Mouse (Mus musculus) heart, adult 8-10 months (tissue): ENCODE measurements at regions not wholly inside any gene's neighbourhood (a gene's known extent, or its start where the extent isn't known, plus 50 kb on each side); places are given as distances from the start of the nearest gene placed in this dataset.
"Not testable (repeated sequence)": the region's sequence is repeated elsewhere in the genome, so short reads cannot be mapped to it uniquely, and the experiment has no call there.

Source experiments
- DNase-seq: peaks from one replicate; pipeline ENCODE4 v3.0.0; 2022; ENCODE audit warnings: low spot score

DNA sequence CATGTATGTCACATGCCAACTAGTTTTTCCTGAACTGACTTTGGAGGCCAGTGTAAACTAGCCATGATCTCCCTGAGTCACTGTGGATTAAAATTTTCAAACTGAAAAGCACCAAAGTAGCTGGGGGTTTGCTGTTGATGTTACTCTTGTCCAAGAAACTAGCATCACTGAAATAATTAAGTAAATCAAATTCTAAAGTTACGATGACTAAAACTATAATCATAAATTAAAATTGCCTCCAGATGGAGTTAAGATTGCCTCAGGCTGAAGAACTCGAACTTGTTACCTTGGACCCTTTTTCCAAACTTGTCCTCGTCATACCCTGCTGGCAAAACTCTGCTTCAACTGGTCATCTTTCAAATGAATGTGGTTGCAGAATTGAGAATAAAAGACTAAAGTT is 93.7 kb upstream of the Ptgfr start:
- DNase-seq = no peak

DNA sequence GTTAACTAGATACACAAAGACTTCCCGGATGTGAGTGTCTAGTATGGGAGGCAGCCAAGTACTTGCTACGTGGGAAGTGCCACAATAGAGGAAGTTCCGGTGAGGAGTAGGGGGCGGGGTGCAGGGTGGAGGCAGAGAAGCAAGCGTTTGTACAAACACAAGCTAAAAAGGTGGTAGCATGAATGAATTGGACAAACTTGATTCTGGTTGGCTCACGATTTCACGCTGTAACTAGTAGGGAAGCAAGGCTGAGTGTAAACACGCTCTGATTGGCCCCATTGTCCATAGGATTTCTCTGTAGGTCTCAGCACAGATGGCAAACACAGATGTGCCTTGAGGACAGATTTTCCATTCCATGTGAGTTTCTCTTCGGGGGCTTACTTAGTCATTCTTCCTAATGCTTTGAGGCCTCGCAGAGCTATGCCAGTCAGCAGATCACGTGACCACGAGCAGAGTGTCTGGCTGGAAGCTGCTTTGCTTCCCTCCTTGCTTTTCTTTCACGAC is 76.6 kb upstream of the Ptgfr start:
- DNase-seq = peak; percentile 86

DNA sequence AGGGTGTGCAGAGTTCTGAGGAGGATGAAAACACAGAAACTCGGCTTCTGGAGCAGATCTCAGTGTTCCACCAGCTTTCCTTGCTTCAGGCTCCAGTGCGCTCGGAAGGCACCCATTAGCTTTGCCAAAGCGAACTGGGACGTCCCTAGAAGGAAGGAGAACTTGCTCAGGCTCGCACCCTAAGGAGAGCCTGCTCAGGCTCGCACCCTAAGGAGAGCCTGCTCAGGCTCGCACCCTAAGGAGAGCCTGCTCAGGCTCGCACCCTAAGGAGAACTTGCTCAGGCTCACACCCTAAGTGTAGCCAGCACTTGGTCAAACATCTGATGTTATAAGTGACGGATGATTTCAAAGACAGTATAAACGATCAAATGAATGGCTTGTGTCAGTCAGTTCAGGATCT is 74.9 kb upstream of the Ptgfr start:
- not testable (repeated sequence) for DNase-seq

DNA sequence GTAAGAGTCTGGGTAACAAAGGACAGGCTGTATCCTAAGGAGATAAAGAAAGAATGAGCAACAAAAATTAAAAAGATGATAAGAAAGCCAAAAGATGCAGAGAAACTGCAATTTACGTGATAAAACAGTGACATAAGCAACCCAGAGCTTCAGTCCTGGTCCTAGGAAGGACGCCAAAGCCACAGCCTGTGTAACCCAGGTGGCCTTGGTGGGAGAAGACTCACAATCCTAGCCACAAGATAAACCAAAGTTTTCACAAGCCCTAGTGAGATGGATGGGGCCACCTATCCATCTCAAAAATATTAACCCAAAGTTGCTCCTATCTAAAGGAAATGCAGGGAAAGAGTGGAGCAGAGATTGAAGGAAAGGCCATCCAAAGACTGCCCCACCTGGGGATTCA is 73.4 kb upstream of the Ptgfr start:
- no peak for DNase-seq

DNA sequence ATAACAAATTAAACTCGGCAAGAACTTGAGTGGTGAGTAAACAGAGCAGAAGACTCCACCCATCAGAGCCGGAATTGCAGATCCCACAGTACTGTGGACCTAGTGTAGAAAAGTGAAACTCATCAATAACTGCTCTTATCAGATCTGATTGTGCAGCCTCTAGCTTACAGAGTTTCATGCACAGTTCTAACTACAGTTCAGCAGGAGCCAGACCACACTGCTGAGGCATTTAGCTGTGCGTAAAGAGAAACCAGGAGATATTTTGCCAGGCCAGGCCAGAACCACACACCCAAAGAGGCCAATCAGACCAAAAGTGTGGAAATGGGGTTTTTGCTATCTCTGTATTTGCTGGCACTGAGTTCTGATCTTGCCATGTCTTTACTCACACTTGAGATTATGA is 71.9 kb upstream of the Ptgfr start:
- no peak for DNase-seq

DNA sequence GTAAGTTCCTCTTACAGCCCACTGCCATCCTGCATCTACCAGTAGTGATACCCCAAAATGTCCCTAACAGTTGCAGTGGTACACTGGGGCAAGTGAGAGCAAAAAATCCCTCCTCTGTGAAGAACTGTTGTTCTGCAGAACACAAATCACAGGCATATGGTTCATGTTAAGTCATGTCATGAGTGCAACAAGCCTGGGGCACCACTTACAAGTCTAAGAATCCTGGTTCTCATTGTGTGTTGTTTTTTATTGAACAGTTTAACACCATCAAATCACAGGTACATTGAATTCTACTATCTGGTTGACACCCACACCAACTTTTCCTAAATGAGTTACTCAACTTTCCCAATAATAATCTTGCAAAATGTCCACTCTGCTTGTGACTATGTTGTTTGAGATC is 71.5 kb upstream of the Ptgfr start:
- DNase-seq = no peak

DNA sequence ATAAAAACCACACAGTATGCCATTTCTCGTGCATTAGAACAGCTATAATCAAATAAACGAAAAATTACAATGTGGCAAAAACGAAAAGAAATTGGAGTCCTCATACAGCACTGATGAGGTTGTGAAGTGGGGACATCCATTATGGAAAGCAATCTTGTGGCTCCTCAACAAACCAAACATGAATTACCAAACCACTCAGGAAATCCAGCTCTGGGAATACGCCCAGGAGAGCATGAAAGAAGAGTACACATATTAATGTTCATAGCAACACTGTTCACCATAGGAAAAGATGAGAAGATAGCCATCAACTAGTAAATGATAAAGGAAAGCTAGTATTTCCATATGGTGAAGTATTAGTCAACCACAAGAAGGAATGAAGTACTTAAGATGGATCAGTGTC is 68.3 kb upstream of the Ptgfr start:
- DNase-seq = no peak

DNA sequence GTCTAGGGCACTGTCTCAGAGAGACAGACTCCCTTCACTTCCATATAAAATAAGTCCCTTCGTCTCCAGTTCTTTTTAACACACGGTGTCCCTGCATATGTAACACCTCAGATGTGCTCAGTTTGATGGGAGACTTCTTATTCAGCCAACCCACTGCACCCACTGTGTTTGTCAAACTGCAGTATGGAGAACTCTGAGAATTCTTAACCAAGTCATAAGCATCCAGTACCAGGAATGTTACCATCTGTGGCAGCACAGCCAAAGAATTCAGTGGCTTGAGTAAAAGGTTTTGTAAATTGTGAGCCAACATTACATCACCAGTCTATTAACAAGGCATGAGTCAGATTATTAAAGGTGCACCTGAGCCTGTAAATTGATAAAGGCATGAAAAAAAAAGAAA is 65.7 kb upstream of the Ptgfr start:
- no peak for DNase-seq

DNA sequence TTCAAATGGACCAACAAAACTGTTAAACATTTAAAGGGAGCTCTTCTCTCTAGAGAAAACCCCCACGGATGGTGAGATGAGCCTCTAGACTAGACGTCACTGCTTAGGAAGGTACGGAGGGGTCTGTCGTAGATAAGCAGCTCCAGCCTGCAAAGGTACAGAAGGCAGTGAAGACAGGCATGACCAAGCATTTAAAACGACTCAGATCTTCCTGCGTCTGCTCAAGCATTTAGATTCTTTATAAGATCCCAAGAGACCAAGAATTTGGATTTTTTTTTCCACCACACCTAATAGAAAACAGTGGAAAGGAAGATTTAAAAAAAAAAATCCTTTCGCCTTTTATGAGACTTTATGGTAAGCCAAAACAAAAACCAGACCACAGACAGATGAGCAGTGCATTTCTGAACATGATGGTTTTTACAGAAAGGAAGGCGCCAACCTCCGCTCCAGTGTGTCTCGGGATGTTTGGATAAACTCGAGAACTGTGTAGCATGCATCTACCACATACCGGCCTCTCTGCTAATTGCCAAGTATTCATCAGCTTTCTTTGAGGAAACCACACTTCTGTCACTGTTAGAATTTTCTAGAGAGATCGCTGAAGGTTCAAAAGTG is 64.9 kb upstream of the Ptgfr start:
- no peak for DNase-seq

DNA sequence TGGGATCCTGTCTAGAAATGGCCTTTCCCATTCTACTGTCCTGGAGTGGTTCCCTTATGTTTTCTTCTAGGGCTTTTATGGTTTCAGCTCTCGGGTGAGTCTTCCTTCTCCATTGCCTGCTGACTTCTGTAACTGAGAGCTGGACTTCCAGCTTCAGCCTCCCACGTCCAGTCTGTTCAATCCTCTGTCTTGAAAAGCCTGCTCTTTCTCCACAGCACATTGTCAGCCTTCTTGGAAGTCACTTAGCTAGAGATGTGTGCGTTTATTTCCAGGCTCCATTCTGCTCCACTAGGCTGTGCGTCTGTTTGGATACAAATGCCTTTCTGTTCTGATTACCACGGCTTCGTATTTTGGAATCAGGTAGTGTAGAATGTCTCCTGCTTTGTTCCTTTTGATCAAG is 62.2 kb upstream of the Ptgfr start:
- DNase-seq = no peak

DNA sequence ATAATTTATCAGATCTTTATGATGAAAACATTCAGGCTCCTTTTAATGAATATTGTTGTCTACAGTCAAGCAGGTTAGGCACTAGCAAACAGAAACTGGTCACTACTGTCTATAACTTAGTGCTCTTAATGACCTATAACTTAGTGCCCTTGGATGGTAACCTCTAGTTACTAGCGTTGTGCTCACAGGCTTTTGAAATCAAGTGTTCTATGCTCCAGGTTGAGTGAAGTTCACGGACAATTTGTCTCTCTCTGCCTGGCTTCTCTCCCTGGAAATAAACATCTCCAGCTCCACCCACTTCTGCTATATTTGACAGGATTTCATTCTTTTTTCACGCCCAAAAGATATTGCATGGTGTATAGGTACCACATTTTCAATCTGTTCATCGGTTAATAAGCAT is 61.7 kb upstream of the Ptgfr start:
- DNase-seq = no peak

DNA sequence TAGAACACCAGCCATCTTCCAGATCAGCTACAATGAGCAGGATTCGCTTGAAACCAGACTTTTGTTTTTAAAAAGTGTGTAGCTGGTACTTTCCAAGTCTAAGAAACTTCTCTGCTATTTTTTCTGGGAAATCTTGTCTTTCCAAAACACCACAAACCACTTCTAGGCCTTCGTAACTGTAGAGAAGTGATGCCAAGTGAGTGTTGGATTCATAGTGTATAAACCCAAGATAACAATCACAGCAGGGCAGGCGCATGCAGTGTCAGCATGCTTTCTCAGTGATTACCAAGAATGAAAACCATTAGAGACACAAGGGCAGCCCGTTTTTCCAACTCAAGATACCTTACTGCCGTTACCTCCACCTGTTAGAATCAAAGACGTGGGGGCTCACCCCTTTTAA is 58.9 kb upstream of the Ptgfr start:
- no peak for DNase-seq

DNA sequence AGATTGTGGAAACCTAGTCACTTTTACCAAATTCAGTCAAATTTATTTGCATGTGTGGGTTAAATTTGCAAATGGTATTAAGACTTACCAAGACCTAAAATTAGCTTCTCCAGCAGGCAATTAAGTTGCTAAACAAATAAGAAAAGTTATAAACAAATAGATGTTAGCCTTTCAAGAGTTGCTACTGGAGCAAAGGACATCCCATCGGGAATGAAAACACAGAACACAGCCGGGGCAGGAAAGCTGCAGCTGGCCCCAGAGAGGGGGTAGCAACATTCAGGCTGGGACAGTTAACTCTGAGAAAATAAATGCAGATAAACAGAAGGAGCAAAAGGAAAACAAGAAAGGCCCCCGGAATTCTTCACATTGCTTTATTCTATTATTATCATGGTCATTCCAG is 57.3 kb upstream of the Ptgfr start:
- DNase-seq = no peak

DNA sequence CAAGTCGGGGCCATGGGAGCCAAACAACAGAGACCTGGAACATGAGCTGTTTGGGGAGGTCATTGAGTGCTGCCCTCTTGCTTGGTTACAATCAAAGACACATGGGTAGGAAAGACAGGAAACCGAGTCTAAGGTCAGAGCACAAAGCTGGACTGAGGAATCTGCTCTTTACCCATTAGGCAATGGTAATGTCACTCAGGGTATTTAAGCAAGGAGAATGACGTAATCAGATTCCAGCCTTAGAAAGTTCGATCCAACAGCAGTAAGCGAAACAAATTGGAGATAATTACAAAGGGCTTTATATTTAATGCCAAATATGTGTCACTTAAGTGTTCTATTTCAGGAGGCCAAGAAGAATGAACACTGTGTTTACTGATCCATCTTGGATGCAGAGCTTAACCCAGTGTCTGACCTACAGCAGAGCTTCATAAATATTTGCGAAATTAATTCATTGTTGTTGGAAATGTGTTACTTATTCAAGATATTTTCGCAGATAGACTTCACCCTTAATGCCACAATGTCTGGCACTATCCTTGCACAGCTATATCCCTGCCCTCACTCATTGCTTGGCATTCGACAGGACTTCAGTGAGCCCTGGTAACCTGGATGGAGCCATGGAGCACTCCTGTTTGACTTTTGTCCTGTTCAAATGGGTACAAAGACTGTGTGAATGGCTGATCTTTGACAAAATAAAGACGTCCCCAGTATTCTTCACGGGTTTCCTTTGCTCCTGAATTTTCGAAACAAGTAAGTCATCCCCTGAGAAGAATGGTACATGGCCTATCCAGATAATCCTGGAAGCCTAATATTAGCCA is 56.2 kb upstream of the Ptgfr start:
- peak; percentile 12 for DNase-seq

DNA sequence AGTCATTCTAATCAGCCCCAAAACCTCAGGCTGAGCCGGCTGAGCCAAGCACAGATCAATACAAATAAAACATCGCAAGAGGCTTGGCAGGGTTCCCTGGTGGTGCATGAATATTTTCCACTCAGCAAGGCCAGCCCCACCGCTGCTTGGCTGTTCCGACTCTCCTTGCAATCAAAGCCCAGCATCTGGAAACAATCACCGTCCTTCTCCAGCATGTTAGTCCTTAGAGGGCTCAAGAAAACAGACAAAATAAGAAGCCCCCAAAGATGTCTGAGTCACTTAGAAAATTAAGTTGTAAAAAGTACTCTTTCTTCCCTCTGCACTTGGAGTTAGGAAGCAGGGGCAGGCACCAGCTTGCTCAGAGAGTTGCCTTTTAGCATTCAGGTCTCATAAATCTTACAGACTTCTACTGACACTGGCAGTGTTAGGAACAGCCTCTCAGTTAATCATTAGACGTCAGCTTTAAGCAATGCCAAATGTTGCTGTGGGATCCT is 54.4 kb upstream of the Ptgfr start:
- peak; percentile 81 for DNase-seq

DNA sequence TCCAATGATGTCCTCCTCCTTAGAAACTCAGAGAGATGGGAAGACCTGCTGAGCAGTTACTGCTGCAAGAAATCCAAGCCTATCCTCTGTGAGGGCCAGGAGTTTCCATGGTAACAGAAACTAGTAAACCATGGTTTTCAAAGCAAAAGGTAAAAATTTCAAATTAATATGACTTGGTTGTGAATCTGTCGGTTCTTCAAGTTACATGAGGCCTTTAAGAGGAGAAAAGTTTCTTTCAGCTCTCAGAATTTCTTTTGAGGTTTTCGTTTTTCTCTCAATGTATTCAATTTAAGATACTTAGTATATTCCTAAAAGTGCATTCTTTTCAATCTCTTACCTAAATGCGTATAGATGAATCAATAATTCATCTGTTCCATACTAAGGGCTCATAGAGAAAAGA is 53.9 kb upstream of the Ptgfr start:
- no peak for DNase-seq

DNA sequence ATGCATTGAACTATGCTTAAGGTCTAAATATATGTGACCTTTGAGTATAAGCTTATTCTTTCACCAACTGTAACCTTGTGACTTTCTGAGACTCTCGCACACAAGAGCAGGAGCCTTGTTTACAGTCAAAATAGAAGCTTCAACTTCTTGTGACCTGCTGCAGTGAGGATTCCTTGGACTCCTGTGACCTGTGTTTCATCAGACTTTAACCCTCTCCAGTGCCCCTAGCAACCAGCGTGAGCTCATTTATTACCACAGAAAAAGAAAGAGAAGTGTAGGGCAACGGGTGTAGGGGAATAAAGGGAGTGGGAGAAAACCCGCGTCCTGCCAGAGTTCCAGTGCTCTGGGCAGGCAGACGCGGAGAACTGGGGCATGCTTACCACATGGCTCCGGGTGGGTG is 52.3 kb upstream of the Ptgfr start:
- DNase-seq = no peak
